Mouse (Mus musculus) ES-Bruce4 (cell line): ENCODE results near the gene Sipa1l1.

ENCODE experiments used
- CTCF ChIP-seq: IDR thresholded peaks from one replicate; pipeline ENCODE4 v1.8.1; 2011; ENCODE audit warnings: low read depth, low read length
- EP300 ChIP-seq: IDR thresholded peaks from 2 replicates; pipeline ENCODE4 v1.6.1; 2011; ENCODE audit warnings: low read depth, low read length; ENCODE audit not compliant: insufficient read depth
- POLR2A ChIP-seq: IDR thresholded peaks from one replicate; pipeline ENCODE4 v1.8.1; 2011; ENCODE audit warnings: low read length; ENCODE audit not compliant: insufficient read depth

- no peak for TF ChIP-seq POLR2A
- TF ChIP-seq CTCF = no peak
- TF ChIP-seq EP300 = no peak
These were observed 23.9 kb upstream of the Sipa1l1 start for GRCm38 (mm10) chr12:82145173-82145572.
